Mouse (Mus musculus): Measurements from ENCODE around the gene Grin2c. TPM values are rescaled to one million over a fixed set of nuclear protein-coding genes. Genes with fewer than 3 reads are reported as not detected.

The Grin2c gene
- polyA plus RNA-seq, 1 experiment = not detected

DNA sequence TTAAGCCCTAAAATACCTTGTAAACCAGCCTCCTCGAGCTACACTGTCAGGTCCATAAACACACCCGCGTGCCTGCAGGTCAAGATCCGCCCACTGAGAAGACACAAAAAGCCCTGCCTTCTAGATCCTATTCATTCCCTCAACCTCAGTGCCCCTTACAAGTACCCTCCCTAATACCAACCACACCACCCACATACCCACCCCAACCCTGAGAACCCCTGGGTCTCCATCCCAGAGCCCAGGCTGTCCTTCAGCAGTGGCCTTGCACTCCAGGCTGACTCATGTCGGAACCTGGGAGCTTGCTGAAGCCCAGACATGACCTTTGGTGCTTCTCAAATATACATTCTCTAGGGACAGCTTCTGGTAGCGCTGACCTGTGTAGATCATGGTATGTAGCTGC lies 7.7 kb upstream of the Grin2c start:
- TF ChIP-seq GATA1 (IDR thresholded peaks at IDR 0.05; ENCODE audit: low read length) = no peak

GRCm38 (mm10) chr11:115274178-115274577 lies 7.1 kb upstream of the Grin2c start:
- TF ChIP-seq GATA1 (IDR thresholded peaks at IDR 0.05; ENCODE audit: low read length) = no peak

DNA sequence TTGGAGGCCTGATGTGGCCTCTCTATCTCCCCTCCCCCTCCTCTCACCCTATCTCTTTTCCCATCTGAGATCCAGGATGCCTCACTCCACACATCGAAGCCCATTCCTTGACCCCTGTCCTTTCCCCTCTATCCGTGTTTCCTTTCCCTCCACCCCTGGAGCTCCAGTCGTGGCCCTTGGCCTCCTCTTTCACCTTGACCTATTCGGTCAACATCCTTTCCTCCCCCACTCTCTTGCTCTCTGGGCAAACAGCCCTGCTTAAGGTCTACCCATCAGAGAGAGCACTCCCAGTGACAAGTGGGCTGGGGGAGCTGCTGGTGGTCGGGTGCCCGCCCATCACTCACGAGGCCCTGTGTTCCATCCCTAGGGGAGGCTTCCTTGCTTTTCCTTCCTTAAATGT lies 6.7 kb upstream of the Grin2c start:
- TF ChIP-seq GATA1 (IDR thresholded peaks at IDR 0.05; ENCODE audit: low read length) = no peak

GRCm38 (mm10) chr11:115272894-115273498 lies 6.0 kb upstream of the Grin2c start:
- TF ChIP-seq GATA1 (IDR thresholded peaks at IDR 0.05; ENCODE audit: low read length) = no peak

DNA sequence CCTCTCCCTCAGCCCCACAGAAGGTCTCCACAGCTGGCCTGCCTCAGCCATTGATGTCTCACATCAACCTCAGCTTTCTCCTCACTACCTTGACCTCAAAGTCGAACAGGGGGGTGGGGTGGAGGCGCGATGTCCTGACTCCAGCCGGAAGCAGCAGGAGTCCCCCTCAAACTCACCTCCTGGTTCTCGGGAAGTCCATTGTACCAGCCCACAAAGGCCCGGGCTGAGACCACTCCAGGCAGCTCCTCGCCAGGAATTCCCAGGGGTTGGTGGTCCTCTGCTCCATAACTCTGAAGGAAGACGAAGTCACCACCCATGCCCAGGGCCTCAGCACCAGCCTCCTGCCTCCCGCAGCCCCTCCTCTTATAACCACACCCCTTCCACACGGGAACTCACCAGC lies 4.4 kb upstream of the Grin2c start:
- no peak for TF ChIP-seq GATA1 (IDR thresholded peaks at IDR 0.05; ENCODE audit: low read length)

DNA sequence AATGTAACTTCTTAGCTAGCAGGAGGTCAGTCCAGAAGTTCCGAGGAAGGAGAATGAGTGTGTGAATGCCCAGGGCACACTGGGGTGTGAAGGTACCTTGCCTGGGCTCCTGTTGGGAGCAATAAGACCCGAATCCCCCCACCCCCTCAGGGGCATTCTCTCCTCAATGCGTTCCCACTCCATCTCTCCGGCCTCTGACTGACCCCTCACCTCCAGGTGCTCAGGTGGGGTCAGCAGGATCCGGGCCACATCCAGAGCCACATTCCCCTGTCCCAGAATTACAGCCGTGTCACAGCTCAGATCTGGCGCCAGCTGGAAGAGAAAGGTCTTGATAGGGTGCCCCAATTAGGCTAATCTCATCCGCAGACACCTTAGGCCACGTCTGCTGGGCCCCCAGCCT lies 4.0 kb upstream of the Grin2c start:
- no peak for TF ChIP-seq GATA1 (IDR thresholded peaks at IDR 0.05; ENCODE audit: low read length)

DNA sequence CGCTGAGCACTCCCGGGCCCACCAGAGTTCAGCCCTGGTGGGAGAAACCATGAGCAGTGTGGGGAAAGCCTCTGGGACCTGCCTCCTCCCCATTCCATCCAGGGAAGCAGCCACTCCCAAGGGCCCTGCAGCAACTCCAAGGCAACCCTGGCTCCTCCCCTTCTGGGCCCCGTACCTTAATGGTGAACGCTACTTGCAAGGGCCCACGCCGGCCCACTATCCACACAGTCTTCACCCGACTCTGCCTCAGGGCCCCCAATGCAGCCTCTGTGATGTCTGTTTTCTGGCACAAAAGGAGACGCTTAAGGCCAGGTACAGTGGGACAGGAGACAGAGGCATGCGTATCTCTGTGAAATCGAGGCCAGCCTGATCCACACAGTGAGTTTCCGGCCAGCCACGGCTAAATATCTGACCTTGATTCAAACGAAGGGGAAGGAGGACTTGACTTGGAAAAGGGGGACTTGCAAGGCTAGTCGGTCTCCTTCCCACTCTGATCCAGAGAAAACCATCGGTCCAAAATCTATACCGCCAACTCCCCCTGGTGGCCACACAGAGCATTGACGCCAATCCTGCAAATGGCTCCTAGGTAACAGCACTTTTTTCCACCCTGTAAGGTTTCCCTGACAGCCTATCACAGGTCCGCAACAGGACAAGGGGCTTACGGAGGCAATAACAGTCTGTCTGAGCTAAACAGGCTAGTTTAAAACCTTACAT lies 3.3 kb upstream of the Grin2c start:
- TF ChIP-seq GATA1 (IDR thresholded peaks at IDR 0.05; ENCODE audit: low read length) = no peak

DNA sequence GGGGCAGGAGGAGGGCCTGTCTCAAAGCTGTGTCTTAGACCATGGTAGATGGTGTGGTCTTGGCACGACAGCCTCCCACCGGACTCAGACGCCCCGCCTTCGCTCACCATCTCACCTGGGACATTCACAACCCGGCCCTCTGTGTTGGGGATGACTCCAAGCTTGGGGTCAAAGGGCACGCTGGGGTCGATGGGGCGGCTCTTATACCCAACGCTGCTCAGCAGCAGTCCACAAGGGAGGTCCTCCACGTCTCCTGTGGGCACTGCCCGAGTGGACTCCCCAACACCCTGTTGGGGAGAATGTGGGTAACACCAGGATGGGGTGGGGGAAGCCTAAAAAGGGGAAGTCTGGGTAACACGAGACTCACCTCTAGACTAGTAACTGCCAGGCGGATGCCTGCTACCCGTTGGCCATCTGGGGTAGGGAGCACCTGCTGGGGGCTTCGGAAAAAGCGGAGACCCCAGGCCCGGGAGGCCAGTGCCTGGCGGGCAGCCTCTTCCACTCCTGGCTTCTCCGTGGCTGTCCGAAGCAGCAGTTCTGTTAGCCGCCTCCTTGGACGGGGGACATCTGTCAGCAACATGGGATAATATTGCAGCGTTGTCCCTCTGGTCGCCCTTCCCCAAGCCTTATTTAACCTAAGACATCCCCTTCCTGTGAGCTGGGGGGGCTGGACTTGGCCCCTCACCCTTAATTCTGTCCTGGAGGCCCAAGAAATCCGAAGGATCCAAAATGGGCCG lies 2.5 kb upstream of the Grin2c start:
- no peak for TF ChIP-seq GATA1 (IDR thresholded peaks at IDR 0.05; ENCODE audit: low read length)

DNA sequence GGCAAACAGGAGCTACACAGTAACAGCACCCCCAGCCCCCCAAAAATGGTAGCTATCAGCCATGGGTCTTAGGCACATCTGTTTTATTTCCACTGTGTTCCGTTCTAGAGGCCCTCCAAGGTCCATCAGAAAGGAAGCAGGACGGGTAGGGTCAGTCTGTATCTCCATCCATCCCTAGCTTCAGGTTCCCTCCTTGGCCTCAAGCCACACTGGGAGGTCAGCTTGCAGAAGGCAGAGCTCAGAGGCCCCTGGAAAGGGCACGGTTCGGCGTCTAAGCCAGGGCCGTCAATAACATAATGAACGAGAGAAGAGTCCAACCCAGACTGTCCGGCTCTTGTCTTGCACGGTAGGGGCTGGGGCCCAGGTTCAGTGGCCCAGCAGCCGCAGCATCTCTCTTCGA lies 915 bp upstream of the Grin2c start:
- TF ChIP-seq GATA1 (IDR thresholded peaks at IDR 0.05; ENCODE audit: low read length) = no peak

DNA sequence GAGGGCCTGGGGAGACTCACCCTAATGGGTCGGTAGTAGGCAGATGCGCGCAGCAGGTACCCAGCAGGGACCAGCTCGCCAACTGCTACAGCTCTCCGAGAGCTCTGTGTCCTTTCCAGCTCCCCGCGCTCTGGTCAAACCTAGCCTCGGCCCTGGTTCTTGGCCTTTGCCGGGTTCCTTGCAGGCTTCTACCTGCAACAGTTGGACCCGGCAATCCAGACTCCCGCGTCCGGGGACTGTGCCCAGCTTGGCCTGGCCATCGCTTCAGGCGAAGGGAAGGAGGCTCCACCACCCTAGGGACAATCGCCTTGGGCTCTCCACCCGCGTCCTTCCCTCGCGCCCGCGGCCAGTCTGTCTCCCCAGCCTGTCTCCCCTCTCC lies 654 bp downstream of the Grin2c start:
- TF ChIP-seq GATA1 (IDR thresholded peaks at IDR 0.05; ENCODE audit: low read length) = no peak

- TF ChIP-seq GATA1 (IDR thresholded peaks at IDR 0.05; ENCODE audit: low read length) = no peak
Measured at GRCm38 (mm10) chr11:115265771-115266399, 1.2 kb downstream of the Grin2c start.

GRCm38 (mm10) chr11:115264862-115265668 lies 2.0 kb downstream of the Grin2c start:
- no peak for TF ChIP-seq GATA1 (IDR thresholded peaks at IDR 0.05; ENCODE audit: low read length)

- TF ChIP-seq GATA1 (IDR thresholded peaks at IDR 0.05; ENCODE audit: low read length) = no peak
Measured at GRCm38 (mm10) chr11:115264136-115264861, 2.7 kb downstream of the Grin2c start.

- TF ChIP-seq GATA1 (IDR thresholded peaks at IDR 0.05; ENCODE audit: low read length) = no peak
Measured at GRCm38 (mm10) chr11:115262954-115263353, 4.1 kb downstream of the Grin2c start.

GRCm38 (mm10) chr11:115259134-115259533 lies 7.9 kb downstream of the Grin2c start:
- no peak for TF ChIP-seq GATA1 (IDR thresholded peaks at IDR 0.05; ENCODE audit: low read length)

Measured in G1E-ER4 (cell line).